Mouse (Mus musculus): ENCODE measurements around the gene Oxt. TPM values are rescaled to one million over a fixed set of nuclear protein-coding genes. Genes with fewer than 3 reads are reported as not detected.

Oxt gene
- not detected in 2 replicates for polyA plus RNA-seq (2012; rRNA removed)

GRCm38 (mm10) chr2:130575873-130576272 is at the start of gene Oxt:
Oxt (plus strand) TSS chr2:130576173.

DNA sequence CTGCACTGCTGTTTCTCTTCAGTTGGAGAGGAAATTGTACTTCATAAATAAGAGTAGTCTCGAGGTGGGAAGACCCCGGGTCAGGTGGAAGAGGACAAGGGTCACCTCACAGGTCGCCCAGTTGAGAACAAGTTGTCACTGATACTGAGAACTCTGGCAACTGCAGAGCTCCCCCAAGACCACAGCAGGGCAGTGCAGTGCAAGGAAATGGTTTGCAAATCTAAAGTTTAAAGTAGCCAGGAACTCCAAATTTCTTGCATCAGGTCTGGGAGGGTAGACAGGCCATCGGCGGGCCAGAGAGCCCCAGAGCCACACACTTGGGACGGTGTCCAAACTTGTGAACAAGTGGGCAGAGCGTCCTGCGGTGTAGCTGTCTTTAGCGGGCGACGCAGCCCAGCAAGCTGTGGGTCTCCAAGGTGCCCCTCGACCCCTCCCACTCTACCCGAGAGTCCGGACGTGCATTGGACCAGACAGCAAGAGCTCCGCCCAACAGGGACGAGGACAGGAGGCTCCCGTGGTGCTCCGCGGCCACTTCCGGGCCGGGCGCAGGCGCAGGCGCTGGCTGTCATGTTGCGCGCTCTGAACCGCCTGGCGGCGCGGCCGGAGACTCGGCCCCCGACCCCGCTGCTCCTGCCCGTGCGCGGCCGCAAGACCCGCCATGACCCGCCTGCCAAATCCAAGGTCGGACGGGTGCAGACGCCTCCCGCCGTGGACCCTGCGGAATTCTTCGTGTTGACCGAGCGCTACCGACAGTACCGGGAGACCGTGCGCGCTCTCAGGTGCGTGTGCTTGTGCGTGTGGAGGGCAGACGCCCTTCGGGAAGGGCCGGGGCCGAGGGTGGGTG is 12.5 kb upstream of the Oxt start, which contains the start of gene Mrps26:
Mrps26 (plus strand) TSS at position 531 of the 844 bp plus-strand sequence.

GRCm38 (mm10) chr2:130582552-130582951 is 6.6 kb downstream of the Oxt start, which contains the start of gene Avp:
Avp (minus strand) TSS chr2:130582554.

Other genes starting within 250 kb of the Oxt start
- gene Cpxm1, start 178.6 kb upstream of the Oxt start, polyA plus RNA-seq (2012; rRNA removed) = 1.2 and 1.6 TPM in 2 replicates
- not detected in 2 replicates for gene Gm28372, start 170.9 kb upstream of the Oxt start, polyA plus RNA-seq (2012; rRNA removed)
- not detected in 2 replicates for gene 1700020A23Rik, start 170.9 kb upstream of the Oxt start, polyA plus RNA-seq (2012; rRNA removed)
- not detected in 2 replicates for gene Tmem239, start 169.7 kb upstream of the Oxt start, polyA plus RNA-seq (2012; rRNA removed)
- gene Vps16, start 151.8 kb upstream of the Oxt start, polyA plus RNA-seq (2012; rRNA removed) = 30.3 and 37.0 TPM in 2 replicates
- 8.6 and 9.5 TPM in 2 replicates for gene Pced1a, start 151.5 kb upstream of the Oxt start, polyA plus RNA-seq (2012; rRNA removed)
- 19.0 and 19.6 TPM in 2 replicates for gene Ptpra, start 125.9 kb upstream of the Oxt start, polyA plus RNA-seq (2012; rRNA removed)
- gene Mrps26, start 12.4 kb upstream of the Oxt start, polyA plus RNA-seq (2012; rRNA removed) = 19.6 and 20.9 TPM in 2 replicates
- gene Avp, start 6.4 kb downstream of the Oxt start, polyA plus RNA-seq (2012; rRNA removed) = not detected in 2 replicates
- gene Fastkd5, start 53.9 kb downstream of the Oxt start, polyA plus RNA-seq (2012; rRNA removed) = 3.1 and 3.3 TPM in 2 replicates
- 2.2 and 2.4 TPM in 2 replicates for gene Ubox5, start 53.9 kb downstream of the Oxt start, polyA plus RNA-seq (2012; rRNA removed)
- 4.8 and 5.6 TPM in 2 replicates for gene Lzts3, start 66.6 kb downstream of the Oxt start, polyA plus RNA-seq (2012; rRNA removed)
- 41.7 and 44.2 TPM in 2 replicates for gene Ddrgk1, start 88.5 kb downstream of the Oxt start, polyA plus RNA-seq (2012; rRNA removed)
- gene Itpa, start 91.4 kb downstream of the Oxt start, polyA plus RNA-seq (2012; rRNA removed) = 23.8 and 24.5 TPM in 2 replicates
- 0.10 and 0.15 TPM in 2 replicates for gene Slc4a11, start 121.3 kb downstream of the Oxt start, polyA plus RNA-seq (2012; rRNA removed)

Measured in liver, embryonic 18 days (tissue).